Mouse (Mus musculus) regulatory T cell (primary cell): Measurements from ENCODE around the gene Emsy.

Source experiments
- in situ Hi-C: fragments of 300-600 bp; cut with MboI, MseI; formaldehyde crosslinking; loops from one replicate; pipeline ENCODE4 v1.15.1; 2025; ENCODE audit warnings: high pct_unique_total_duplicates

Emsy gene

DNA sequence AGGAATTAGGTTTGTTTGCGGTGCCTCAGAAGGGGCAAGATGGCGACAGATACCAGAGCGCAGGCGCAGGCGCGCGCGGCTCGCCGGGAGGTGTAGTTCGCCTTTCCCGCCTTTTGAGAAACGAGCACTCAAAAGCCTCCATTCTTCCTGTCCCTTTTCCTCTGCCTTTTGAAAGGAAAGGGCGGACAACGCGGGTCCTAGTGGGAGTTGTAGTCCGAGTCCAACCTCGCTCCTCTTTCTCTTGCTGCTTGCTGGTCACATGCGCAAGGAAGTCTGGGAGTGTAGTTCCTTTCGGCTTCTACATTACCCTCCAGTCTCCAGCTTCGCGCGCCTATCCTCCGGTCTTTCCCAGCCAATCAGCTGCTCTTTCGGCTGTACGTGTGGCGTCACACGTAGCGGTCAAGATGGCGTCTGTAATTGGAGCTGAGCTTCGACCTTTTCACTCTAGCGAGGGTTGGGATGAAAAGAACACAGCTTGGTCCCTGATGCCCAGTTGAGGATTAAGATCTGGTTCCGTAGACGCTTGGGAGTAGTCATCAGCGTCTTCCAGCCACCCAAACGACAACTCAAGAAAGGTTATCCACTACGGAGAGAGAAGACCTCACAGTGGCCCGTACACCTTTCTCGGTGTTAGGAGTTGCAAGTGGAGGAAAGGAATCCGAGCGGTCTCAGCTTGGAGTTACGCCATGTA lies at the start of gene Emsy:
Emsy (minus strand) TSS at position 253 of the 691 bp plus-strand sequence.
- in situ Hi-C loops: loop anchor here (5.0 kb wide), 1 partner anchor 36 kb away; no protein-coding TSS in a partner anchor

- in situ Hi-C loops: loop anchor here (25.0 kb wide), 1 partner anchor 92 kb away; no protein-coding TSS in a partner anchor
Measured at GRCm38 (mm10) chr7:98704276-98704675, 47.7 kb upstream of the Emsy start.

DNA sequence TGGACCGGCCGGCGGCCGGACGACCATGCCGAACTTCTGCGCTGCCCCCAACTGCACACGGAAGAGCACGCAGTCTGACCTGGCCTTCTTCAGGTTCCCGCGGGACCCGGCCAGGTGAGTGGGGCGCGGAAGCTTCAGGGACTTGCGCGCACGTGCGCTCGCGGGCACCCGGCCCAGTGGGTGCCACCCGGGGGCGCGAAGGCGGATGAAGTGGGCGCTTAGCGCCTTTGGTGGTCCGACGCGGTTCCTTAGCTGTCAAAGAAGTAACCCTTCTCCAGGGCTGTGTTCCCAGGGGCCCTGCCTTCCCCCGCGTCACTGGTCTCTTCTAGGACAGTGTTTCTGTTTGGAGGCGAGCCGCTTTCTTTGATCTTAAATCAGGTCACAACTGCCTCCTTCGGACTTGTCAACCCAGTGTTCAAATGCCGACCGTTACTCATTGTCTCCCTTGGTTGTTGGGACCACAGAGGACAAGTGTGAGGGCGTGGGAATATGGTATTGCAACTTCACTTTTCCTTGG lies 46.8 kb upstream of the Emsy start:
- in situ Hi-C loops: loop anchor here (25.0 kb wide), 1 partner anchor 91 kb away; no protein-coding TSS in a partner anchor

DNA sequence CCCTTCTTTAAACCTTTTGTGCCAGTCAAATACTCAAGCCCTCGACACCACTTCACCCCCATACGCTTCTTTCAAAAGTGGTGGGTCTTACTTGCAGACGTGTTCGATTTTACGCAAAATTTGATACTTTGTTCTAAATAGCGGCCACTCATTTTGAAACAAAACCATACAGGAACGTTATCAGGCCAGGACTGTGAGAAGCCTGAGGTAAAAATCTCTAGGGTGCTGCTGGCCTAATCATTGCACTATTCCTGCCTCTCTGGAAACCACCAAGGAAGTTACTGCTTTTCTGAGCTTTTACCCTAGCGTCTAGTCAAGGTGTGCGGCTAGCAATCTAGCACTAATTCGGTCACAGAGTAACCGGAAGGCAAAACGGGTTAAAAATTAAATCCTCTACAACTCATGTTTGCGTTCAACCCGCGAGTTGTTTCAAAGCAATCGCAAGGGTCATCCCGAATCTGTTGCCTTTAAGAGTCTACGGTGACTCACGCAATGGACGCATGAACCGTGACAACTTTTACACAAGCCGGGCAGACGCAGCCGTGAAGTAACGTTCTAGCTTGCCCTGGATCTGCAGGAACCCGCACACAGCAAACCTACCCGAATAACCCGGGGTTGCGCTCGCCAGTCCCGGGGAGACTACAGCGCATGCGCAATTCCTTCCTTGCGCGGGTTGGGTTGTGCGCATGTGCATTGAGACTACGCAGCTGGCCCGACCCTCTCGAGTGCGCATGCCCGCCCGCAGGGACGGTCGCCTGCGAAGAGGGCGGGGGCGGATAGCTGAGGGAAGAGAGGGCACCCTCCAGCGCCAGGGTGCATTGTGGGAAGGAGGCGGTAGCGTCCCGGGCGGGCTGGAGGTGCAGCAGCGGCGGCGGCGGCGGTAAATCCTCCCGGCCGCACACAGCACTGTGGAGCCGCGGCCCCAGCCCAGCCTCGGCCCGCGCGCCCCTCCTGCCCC lies 46.0 kb upstream of the Emsy start, which contains the start of gene Thap12:
Thap12 (plus strand) TSS at position 821 of the 958 bp plus-strand sequence.
- in situ Hi-C loops: loop anchor here (25.0 kb wide), 1 partner anchor 90 kb away; no protein-coding TSS in a partner anchor

- in situ Hi-C loops: loop anchor here (25.0 kb wide), 1 partner anchor 89 kb away; no protein-coding TSS in a partner anchor
Measured at GRCm38 (mm10) chr7:98701771-98702170, 45.2 kb upstream of the Emsy start.

GRCm38 (mm10) chr7:98698590-98698989 lies 42.0 kb upstream of the Emsy start:
- in situ Hi-C loops: loop anchor here (10.0 kb wide), 1 partner anchor 214 kb away; the partner anchor contains the start of gene Lrrc32

- in situ Hi-C loops: loop anchor here (10.0 kb wide), 1 partner anchor 213 kb away; the partner anchor contains the start of gene Lrrc32
Measured at GRCm38 (mm10) chr7:98698041-98698440, 41.5 kb upstream of the Emsy start.

- in situ Hi-C loops: loop anchor here (10.0 kb wide), 1 partner anchor 213 kb away; the partner anchor contains the start of gene Lrrc32
Measured at GRCm38 (mm10) chr7:98697496-98697895, 40.9 kb upstream of the Emsy start.

DNA sequence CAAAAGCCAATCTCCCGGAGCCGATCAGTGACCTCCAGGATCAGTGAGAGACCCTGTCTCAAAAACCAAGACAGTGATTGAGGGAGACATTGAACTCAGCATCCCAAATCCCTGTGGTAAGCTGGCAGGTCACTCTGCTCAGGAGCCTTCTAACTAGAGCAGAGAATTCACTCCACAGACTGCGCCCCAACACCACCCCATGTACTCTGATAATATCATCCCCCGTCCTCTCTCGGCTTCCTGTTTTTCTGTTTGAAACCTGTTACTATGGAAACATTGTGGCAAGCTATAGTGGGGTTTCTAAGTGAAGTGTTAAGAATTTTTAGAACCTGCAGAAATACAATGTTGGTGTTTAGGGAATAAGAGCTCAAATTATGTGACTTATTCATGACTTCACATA lies 37.5 kb upstream of the Emsy start:
- in situ Hi-C loops: loop anchor here (5.0 to 10.0 kb wide), 2 partner anchors 37 to 209 kb away; partner anchors contain the start of genes Emsy and Lrrc32

DNA sequence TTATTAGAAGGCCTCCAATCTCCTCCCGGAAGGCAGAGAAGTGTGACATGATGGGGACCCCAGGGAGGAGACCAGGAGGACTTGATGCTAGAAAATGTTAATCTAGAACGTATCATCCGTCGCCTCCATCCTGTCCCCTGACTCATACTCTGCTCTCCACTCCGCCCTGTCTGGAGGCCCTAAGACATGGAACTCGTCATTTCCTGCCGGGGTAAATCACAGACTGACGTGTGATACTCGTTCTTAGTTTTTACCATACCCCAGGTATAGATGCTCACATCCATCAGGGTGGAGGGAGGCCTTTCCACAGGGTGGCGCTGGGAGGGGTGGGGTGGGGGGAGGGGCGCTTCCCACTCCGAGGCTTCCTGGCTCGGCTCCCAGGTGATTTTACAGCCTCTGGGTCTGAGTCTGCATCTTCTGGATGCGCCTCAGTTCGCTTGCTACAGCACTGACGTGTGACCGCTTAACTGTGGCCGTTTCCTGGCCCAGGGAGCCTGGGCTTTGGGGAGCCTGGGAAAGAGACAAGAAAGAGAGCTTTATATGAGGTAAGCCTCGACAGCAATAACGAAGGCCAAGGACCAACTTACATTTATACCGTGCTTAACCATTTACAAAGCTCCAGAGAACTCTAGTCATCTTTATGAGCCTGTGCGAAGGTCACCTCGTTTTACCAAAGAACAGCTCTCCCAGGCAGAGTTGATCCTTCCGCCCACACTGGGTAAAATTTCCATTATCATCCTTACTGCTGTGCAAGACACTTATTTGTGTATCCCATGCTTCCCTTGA lies 36.4 kb upstream of the Emsy start:
- in situ Hi-C loops: loop anchor here (5.0 to 10.0 kb wide), 2 partner anchors 36 to 208 kb away; partner anchors contain the start of genes Emsy and Lrrc32

GRCm38 (mm10) chr7:98690831-98691230 lies 34.2 kb upstream of the Emsy start:
- in situ Hi-C loops: loop anchor here (5.0 to 10.0 kb wide), 2 partner anchors 34 to 206 kb away; partner anchors contain the start of genes Emsy and Lrrc32

GRCm38 (mm10) chr7:98690126-98690525 lies 33.5 kb upstream of the Emsy start:
- in situ Hi-C loops: loop anchor here (5.0 to 10.0 kb wide), 2 partner anchors 33 to 205 kb away; partner anchors contain the start of genes Emsy and Lrrc32

GRCm38 (mm10) chr7:98685895-98686294 lies 29.3 kb upstream of the Emsy start:
- in situ Hi-C loops: no loop called here

DNA sequence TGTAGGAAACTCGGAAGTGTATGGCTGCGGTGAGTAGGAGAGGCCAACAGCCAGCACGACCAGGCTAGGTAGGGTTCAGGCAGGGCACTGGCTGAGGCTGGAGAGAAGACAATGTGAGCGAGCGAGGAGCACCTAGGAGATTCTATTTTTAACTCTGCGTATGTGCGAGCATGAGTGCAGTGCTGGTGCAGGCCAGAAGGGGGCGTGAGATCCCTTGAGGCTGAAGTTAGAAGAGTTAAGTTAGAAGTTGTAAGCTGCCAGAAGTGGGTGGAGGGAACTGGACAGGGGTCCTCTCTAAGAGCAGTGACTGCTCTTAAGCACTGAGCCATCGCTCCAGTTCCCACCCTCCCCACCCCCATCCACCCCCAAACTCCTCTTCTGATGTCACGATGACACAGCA lies 26.2 kb upstream of the Emsy start:
- in situ Hi-C loops: no loop called here

- in situ Hi-C loops: no loop called here
Measured at GRCm38 (mm10) chr7:98680691-98681090, 24.1 kb upstream of the Emsy start.

GRCm38 (mm10) chr7:98678441-98678840 lies 21.9 kb upstream of the Emsy start:
- in situ Hi-C loops: no loop called here

DNA sequence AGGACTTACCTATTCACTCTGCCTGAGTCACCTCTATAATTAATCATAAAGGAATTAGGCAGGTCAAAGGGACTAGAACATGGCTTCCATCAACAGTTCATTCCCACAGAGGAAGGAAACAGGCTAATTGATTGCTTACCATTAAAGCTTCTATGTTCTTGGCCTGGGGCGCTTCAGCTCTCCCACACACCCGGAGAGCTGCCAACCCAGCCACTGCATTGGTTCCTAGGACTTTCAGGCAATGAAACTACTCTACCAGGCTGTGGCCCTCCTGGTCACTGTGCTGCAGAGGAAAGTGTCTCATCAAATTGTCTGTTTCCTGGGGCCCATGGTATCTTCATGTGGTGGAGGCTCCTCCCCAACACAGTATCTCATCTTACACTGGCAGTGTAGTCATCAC lies 20.9 kb upstream of the Emsy start:
- in situ Hi-C loops: no loop called here

GRCm38 (mm10) chr7:98674344-98674743 lies 17.8 kb upstream of the Emsy start:
- in situ Hi-C loops: loop anchor here (5.0 kb wide), 1 partner anchor 53 kb away; no protein-coding TSS in a partner anchor

GRCm38 (mm10) chr7:98672241-98672955 lies 15.8 kb upstream of the Emsy start:
- in situ Hi-C loops: loop anchor here (5.0 kb wide), 1 partner anchor 55 kb away; no protein-coding TSS in a partner anchor
